Mouse (Mus musculus): ENCODE measurements at regions not wholly inside any gene's neighbourhood (a gene's known extent, or its start where the extent isn't known, plus 50 kb on each side); places are given as distances from the start of the nearest gene placed in this dataset.

DNA sequence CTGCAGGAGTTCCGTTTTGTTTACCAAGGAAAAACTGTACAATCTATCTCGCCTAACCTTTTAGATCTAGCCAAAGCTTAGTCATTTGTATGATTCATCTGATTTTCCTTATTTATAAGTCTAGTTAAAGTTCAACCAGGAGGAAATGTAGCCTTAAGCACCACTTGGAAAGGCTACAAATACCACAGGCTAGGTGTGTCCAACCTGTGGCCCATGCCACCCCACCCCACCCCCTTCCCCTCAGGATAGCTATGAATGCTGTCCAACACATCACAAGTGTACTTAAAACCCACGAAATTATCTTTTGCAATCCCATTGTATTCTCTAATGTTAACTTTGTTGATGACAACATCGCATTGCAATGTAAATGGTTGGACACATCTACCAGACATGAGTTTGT, 102.9 kb upstream of the Klf14 start:
- H3K27me3 ChIP-seq (ENCODE audit: control insufficient read depth, insufficient read depth, low read length), result no peaks in the 10 kb centered on the region
- no peaks in the 10 kb centered on the region for H3K4me1 ChIP-seq (ENCODE audit: control insufficient read depth, insufficient read depth, low read length)
- H3K36me3 ChIP-seq (ENCODE audit: control insufficient read depth, insufficient read depth, low read length), result no peaks in the 10 kb centered on the region; the same call in 1 of the 2 replicates
- H3K27ac ChIP-seq (ENCODE audit: control insufficient read depth, insufficient read depth, low read depth, low read length), result no peak overlapping the region
- no peak overlapping the region for H3K4me3 ChIP-seq (ENCODE audit: control insufficient read depth, low read depth, low read length)
- no peak for TF ChIP-seq CTCF (IDR thresholded peaks at IDR 0.05; ENCODE audit: control insufficient read depth, insufficient read depth, insufficient replicate concordance, low read depth, low read length)
- TF ChIP-seq POLR2A (IDR thresholded peaks at IDR 0.05; ENCODE audit: control insufficient read depth, low read depth, low read length), result no peak

DNA sequence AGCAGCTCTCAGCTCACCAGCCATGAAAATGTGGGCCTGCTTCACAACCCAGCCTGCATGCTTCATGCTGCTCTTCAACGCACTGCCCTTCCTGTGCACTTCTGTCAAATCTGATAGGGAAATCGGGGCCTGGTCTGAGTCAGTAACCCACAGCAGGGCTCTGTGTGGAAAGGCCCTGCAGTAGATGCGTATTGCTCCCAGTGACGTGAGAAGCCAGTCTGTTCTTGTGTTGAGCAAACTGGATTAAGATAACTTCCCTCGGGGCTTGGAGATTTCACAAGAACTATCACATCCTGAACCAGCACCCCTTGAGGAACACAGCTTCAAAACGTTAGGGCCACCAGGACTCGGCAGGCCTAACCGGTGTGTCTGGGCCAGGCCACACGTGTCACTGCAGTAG, 106.5 kb upstream of the Klf14 start:
- Histone ChIP-seq H3K4me3 (ENCODE audit: control insufficient read depth, low read depth, low read length) (no peak overlapping the region), H3K27me3 (ENCODE audit: control insufficient read depth, insufficient read depth, low read length) (no peaks in the 10 kb centered on the region), H3K36me3 (ENCODE audit: control insufficient read depth, insufficient read depth, low read length) (no peaks in the 10 kb centered on the region; the same call in 1 of the 2 replicates), H3K4me1 (ENCODE audit: control insufficient read depth, insufficient read depth, low read length) (peaks cover 3% of the 10 kb centered on the region; the same call in 1 of the 2 replicates), H3K27ac (ENCODE audit: control insufficient read depth, insufficient read depth, low read depth, low read length) (no peak overlapping the region)
- TF ChIP-seq CTCF (IDR thresholded peaks at IDR 0.05; ENCODE audit: control insufficient read depth, insufficient read depth, insufficient replicate concordance, low read depth, low read length), result no peak
- no peak for TF ChIP-seq POLR2A (IDR thresholded peaks at IDR 0.05; ENCODE audit: control insufficient read depth, low read depth, low read length)

DNA sequence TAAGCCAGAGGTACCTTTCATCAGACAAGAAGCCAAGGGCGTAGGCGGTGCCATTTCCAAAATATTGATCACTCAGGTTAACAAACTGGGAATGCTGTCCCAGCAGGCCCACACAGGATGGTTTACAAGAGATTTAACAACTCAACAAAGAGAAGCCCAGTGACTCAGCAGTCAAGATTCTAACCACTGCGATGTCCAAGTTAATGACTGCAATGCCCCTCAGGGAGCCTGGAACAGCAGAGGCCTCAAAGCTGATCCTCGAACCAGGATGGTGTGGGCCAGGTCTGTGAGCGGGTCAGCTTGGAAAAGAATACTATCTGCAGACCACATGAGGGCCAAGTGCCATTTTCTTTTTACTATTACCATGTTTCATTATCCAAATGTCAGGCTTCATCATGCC, 108.0 kb upstream of the Klf14 start:
- no peaks in the 10 kb centered on the region for H3K27me3 ChIP-seq (ENCODE audit: control insufficient read depth, insufficient read depth, low read length)
- TF ChIP-seq CTCF (IDR thresholded peaks at IDR 0.05; ENCODE audit: control insufficient read depth, insufficient read depth, insufficient replicate concordance, low read depth, low read length) (no peak), POLR2A (IDR thresholded peaks at IDR 0.05; ENCODE audit: control insufficient read depth, low read depth, low read length) (no peak)
- H3K4me1 ChIP-seq (ENCODE audit: control insufficient read depth, insufficient read depth, low read length), result peaks cover 3% of the 10 kb centered on the region
- peaks cover 2% of the 10 kb centered on the region; the same call in 1 of the 2 replicates for H3K36me3 ChIP-seq (ENCODE audit: control insufficient read depth, insufficient read depth, low read length)
- no peak overlapping the region for H3K4me3 ChIP-seq (ENCODE audit: control insufficient read depth, low read depth, low read length)
- H3K27ac ChIP-seq (ENCODE audit: control insufficient read depth, insufficient read depth, low read depth, low read length), result no peak overlapping the region

DNA sequence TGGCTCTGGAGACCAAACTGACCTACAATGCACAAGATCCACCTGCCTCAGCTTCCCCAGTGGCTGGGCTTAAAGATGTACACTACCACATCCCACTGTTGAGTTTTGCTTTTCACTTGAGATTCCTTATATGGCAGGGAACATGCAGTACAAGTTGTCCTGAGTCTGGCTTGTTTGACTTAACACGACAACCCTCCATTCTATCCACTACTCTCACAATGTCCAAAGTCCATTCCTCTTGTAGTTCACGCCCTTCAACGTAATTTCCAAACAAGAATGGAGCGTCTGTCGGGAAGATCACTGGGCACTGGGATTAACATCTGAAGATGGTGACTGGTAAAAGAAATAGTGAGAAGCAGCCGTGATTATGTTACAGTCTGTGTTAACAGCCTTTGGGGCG, 108.6 kb upstream of the Klf14 start:
- no peak overlapping the region for H3K4me3 ChIP-seq (ENCODE audit: control insufficient read depth, low read depth, low read length)
- H3K36me3 ChIP-seq (ENCODE audit: control insufficient read depth, insufficient read depth, low read length), result peaks cover 2% of the 10 kb centered on the region; the same call in 1 of the 2 replicates
- H3K4me1 ChIP-seq (ENCODE audit: control insufficient read depth, insufficient read depth, low read length), result peaks cover 6% of the 10 kb centered on the region
- no peak overlapping the region for H3K27ac ChIP-seq (ENCODE audit: control insufficient read depth, insufficient read depth, low read depth, low read length)
- no peaks in the 10 kb centered on the region for H3K27me3 ChIP-seq (ENCODE audit: control insufficient read depth, insufficient read depth, low read length)
- TF ChIP-seq POLR2A (IDR thresholded peaks at IDR 0.05; ENCODE audit: control insufficient read depth, low read depth, low read length), result no peak
- TF ChIP-seq CTCF (IDR thresholded peaks at IDR 0.05; ENCODE audit: control insufficient read depth, insufficient read depth, insufficient replicate concordance, low read depth, low read length), result no peak

DNA sequence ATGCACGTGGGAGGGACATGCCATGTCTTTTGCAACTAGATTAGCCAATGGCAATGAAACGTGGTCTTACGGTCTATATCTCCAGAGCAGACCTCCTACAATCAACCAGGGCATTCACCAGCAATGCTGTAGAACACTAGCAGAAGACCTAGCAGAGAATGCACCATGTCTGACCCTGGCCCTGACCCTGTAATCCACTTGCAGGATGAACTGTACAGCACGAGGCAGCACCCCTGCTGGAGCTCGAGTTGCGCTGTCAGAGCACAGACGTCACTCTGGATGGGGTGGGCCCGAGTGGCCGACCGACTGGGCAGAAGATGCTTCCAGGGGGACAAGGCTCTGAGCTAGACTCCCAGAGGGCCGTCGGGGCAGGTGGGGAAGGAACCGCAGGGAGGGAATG, 110.4 kb upstream of the Klf14 start:
- Histone ChIP-seq H3K27me3 (ENCODE audit: control insufficient read depth, insufficient read depth, low read length) (no peaks in the 10 kb centered on the region), H3K4me1 (ENCODE audit: control insufficient read depth, insufficient read depth, low read length) (peaks cover 6% of the 10 kb centered on the region), H3K27ac (ENCODE audit: control insufficient read depth, insufficient read depth, low read depth, low read length) (no peak overlapping the region), H3K4me3 (ENCODE audit: control insufficient read depth, low read depth, low read length) (no peak overlapping the region), H3K36me3 (ENCODE audit: control insufficient read depth, insufficient read depth, low read length) (peaks cover 2% of the 10 kb centered on the region; the same call in 1 of the 2 replicates)
- no peak for TF ChIP-seq CTCF (IDR thresholded peaks at IDR 0.05; ENCODE audit: control insufficient read depth, insufficient read depth, insufficient replicate concordance, low read depth, low read length)
- TF ChIP-seq POLR2A (IDR thresholded peaks at IDR 0.05; ENCODE audit: control insufficient read depth, low read depth, low read length), result no peak

DNA sequence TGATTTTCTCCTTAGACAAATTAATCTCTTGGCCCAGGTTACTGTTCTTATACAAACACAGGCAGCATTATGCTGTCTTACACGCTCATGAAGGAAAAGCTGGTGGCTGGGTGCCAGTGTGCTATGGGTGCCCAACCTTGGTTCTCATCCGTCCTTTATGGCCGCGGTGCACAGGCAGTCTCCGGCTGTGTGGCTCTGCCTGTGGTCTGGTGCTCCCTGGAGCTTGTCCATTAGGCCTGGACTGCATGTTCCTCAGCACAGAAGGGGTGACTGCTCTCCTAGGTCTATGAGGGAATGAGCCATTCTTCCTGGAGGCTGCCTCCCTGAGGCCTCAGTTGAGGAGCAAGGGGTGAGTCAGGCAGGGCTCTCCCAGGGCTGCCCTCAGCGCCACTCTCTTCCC, 111.7 kb upstream of the Klf14 start:
- H3K27ac ChIP-seq (ENCODE audit: control insufficient read depth, insufficient read depth, low read depth, low read length), result no peak overlapping the region
- TF ChIP-seq CTCF (IDR thresholded peaks at IDR 0.05; ENCODE audit: control insufficient read depth, insufficient read depth, insufficient replicate concordance, low read depth, low read length), result no peak
- TF ChIP-seq POLR2A (IDR thresholded peaks at IDR 0.05; ENCODE audit: control insufficient read depth, low read depth, low read length), result no peak
- no peak overlapping the region for H3K4me3 ChIP-seq (ENCODE audit: control insufficient read depth, low read depth, low read length)
- H3K4me1 ChIP-seq (ENCODE audit: control insufficient read depth, insufficient read depth, low read length), result peaks cover 6% of the 10 kb centered on the region
- peaks cover 2% of the 10 kb centered on the region; the same call in 1 of the 2 replicates for H3K36me3 ChIP-seq (ENCODE audit: control insufficient read depth, insufficient read depth, low read length)
- H3K27me3 ChIP-seq (ENCODE audit: control insufficient read depth, insufficient read depth, low read length), result no peaks in the 10 kb centered on the region

DNA sequence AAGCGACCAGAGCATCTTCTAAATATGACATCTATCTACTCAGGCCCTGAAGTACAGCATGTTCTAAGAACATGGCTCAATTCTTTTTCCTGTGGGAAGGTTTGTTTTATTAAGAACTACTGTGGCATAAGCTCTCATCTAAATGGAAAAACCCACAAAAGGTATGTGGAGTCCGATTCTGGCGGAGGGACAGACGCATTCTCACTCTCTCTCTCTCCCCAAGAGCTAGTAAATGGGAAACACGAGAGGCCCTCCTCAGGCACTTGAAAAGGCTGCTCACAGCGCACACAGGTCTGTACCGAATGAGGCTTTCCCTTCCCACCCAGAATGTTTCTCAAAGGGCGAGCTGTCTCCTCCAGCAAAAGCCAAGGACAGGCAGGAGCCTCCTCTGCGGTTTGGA, 112.1 kb upstream of the Klf14 start:
- Histone ChIP-seq H3K27me3 (ENCODE audit: control insufficient read depth, insufficient read depth, low read length) (no peaks in the 10 kb centered on the region), H3K4me3 (ENCODE audit: control insufficient read depth, low read depth, low read length) (no peak overlapping the region), H3K4me1 (ENCODE audit: control insufficient read depth, insufficient read depth, low read length) (peaks cover 6% of the 10 kb centered on the region), H3K36me3 (ENCODE audit: control insufficient read depth, insufficient read depth, low read length) (peaks cover 2% of the 10 kb centered on the region; the same call in 1 of the 2 replicates), H3K27ac (ENCODE audit: control insufficient read depth, insufficient read depth, low read depth, low read length) (peak overlapping the region; percentile 30; the same call in 1 of the 2 replicates)
- TF ChIP-seq CTCF (IDR thresholded peaks at IDR 0.05; ENCODE audit: control insufficient read depth, insufficient read depth, insufficient replicate concordance, low read depth, low read length), result no peak
- TF ChIP-seq POLR2A (IDR thresholded peaks at IDR 0.05; ENCODE audit: control insufficient read depth, low read depth, low read length), result no peak

DNA sequence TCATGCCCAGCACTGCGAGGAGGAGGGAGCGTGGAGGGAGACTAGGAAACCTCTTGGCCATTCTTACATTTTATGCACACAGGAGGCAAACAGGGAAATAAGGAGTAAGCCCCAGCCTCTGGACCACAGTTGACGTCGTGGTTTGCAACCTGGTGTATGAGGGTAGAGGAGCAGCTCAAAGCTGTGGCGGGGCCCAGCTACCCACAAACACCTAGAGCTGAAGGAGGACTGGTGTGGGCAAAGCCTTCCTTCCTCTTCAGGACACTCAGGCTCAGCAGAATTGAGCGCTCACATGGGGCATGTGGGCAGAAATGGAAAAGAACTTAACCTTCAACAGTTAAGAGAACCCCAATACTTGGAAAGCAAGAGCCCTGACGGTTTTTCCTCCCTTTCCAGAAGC, 113.2 kb upstream of the Klf14 start:
- H3K4me1 ChIP-seq (ENCODE audit: control insufficient read depth, insufficient read depth, low read length), result peaks cover 6% of the 10 kb centered on the region
- H3K27me3 ChIP-seq (ENCODE audit: control insufficient read depth, insufficient read depth, low read length), result no peaks in the 10 kb centered on the region
- TF ChIP-seq POLR2A (IDR thresholded peaks at IDR 0.05; ENCODE audit: control insufficient read depth, low read depth, low read length), result no peak
- no peak for TF ChIP-seq CTCF (IDR thresholded peaks at IDR 0.05; ENCODE audit: control insufficient read depth, insufficient read depth, insufficient replicate concordance, low read depth, low read length)

More for the DNA sequence above, 113.2 kb upstream of the Klf14 start:
- Histone ChIP-seq H3K36me3 (ENCODE audit: control insufficient read depth, insufficient read depth, low read length) (peaks cover 2% of the 10 kb centered on the region; the same call in 1 of the 2 replicates), H3K27ac (ENCODE audit: control insufficient read depth, insufficient read depth, low read depth, low read length) (no peak overlapping the region), H3K4me3 (ENCODE audit: control insufficient read depth, low read depth, low read length) (no peak overlapping the region)
